Mouse (Mus musculus) layer of hippocampus, adult 9-11 months (tissue): Measurements from ENCODE around the gene Zmym6.
A peak's percentile ranks its signal among the peaks of the same experiment; 100 is the strongest.
"Not testable (repeated sequence)": the region's sequence is repeated elsewhere in the genome, so short reads cannot be mapped to it uniquely, and the experiment has no call there.

Source experiments
- DNase-seq: peaks from one replicate; pipeline ENCODE4 v3.0.0; 2022

Gene Zmym6

GRCm38 (mm10) chr4:127076875-127077548 is at the start of gene Zmym6:
Gene Zmym6, plus strand, starts transcription at chr4:127077383.
- DNase-seq, result peak; percentile 97

- DNase-seq, result no peak
Measured at GRCm38 (mm10) chr4:127037158-127037557, 40.0 kb upstream of the Zmym6 start.

DNA sequence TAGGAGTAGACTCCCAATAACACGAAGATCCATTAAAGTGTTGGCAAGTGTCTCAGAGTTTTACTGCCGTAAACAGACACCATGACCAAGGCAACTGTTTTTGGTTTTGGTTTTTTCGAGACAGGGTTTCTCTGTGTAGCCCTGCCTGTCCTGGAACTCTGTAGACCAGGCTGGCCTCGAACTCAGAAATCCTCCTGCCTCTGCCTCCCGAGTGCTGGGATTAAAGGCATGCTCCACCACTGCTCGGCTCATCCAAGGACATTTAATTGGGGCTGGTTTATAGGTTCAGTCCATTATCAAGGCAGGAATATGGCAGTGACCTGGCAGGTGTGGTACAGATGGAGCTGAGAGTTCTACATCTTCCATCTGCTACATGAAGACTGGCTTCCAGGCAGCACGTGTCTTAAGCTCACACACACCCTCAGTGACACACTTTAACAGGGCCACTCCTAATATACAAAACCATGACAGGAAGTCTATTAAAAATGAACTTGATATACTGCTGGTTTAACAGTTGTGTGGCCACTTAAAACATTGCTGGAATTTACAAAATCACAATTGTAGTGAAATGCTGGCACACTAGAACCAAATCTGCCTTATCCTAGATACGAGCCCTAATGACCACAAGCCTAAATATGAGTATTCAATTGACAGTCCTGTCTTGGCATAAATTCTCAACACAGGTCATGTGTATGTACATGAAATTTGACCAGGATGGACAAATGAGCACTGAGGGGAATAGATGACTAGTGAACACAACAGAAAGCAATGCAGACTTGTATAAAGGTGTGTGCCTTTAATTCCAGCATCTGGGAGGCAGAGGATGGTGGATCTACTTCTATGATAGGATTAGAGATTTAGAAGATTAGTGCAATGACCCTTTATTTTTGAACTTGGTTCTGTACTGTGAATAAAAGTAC is 39.0 kb upstream of the Zmym6 start:
- DNase-seq, result no peak

DNA sequence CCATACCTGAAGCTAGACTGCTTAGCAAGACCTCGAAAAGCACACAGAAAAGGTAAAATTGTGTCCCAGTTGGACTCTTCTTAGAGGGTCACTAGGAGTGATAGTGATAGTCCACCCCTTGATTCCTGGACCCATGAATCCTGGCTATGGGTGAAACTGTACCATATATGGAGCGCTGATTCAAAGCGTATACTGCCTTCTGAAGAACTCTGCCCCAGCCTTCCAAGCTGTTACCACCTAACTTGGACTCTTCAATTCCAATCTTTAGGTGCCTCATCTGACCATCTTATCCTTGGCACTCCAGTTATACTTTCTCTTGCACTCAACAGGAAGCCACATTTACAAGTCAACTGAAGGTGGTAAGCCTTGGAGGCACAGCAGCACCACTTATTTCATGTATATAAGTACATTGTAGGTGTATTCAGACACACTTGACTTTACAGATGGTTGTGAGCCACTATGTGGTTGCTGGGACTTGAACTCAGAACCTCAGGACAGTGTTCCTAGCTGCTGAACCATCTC is 38.3 kb upstream of the Zmym6 start:
- no peak for DNase-seq

- DNase-seq, result no peak
Measured at GRCm38 (mm10) chr4:127039871-127040483, 37.2 kb upstream of the Zmym6 start.

GRCm38 (mm10) chr4:127043540-127043939 is 33.6 kb upstream of the Zmym6 start:
- no peak for DNase-seq

GRCm38 (mm10) chr4:127051121-127051520 is 26.1 kb upstream of the Zmym6 start:
- no peak for DNase-seq

GRCm38 (mm10) chr4:127053071-127053470 is 24.1 kb upstream of the Zmym6 start:
- DNase-seq, result no peak

GRCm38 (mm10) chr4:127054522-127055198 is 22.5 kb upstream of the Zmym6 start:
- no peak for DNase-seq

GRCm38 (mm10) chr4:127060585-127061290 is 16.4 kb upstream of the Zmym6 start, which contains the start of gene Zmym1:
Gene Zmym1, minus strand, starts transcription at chr4:127061152.
- peak; percentile 87 for DNase-seq

DNA sequence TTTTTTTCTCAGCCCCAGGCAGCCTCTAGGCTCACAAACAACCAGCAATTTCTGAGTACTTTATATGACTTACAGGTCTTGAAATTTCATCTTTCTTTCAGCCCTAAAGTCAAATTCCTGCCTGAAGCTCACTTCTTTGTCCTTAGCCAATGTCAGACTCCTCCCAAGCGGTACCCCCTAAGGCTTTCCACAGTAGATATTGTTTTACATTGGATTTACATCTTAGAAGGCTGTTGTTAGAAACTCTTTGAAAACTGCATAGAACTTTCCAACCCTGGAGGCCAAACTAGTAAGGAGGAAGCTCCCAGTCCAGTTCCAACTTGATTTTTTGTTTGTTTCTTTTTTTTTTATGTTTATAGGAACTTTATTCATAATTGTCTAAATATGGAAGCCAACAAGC is 13.1 kb upstream of the Zmym6 start:
- no peak for DNase-seq

GRCm38 (mm10) chr4:127074915-127075314 is 2.3 kb upstream of the Zmym6 start:
- no peak for DNase-seq

- DNase-seq, result no peak
Measured at GRCm38 (mm10) chr4:127080806-127081205, 3.6 kb downstream of the Zmym6 start.

DNA sequence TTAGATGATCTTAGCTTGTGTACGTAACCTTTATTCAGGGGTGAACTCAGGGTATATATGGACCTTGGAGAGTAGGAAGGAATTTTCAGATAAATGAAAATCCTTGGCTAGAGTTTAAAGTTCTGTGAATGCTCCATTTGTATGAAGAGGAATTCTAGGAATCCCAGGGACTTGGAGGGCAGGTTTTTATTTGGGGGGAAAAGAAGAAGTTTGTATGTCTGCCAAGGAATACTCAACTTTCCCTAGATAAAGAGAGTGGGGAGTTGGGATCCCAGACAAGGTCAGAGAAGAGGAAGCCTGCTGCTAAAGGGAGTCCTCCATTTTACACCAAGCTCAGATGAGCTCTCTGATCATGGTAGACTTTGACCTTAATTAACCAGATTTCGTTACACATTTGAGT is 5.9 kb downstream of the Zmym6 start:
- DNase-seq, result no peak

- DNase-seq, result no peak
Measured at GRCm38 (mm10) chr4:127085761-127086160, 8.6 kb downstream of the Zmym6 start.

DNA sequence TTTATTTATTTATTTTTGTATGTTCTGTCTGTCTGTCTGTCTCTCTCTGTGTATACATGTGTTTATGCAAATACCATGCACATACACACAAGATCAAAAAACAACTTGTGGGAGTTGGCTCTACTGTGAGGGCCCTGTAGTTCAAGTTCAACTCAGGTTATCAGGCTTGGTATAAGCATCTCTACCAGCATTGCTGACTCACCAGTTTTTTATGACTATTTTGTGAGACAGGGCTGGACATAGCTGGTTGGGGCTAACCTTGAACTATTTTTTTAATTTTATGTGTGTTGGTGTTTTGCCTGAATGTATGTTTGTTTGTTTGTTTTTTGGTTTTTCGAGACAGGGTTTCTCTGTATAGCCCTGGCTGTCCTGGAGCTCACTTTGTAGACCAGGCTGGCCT is 14.0 kb downstream of the Zmym6 start:
- DNase-seq, result no peak

DNA sequence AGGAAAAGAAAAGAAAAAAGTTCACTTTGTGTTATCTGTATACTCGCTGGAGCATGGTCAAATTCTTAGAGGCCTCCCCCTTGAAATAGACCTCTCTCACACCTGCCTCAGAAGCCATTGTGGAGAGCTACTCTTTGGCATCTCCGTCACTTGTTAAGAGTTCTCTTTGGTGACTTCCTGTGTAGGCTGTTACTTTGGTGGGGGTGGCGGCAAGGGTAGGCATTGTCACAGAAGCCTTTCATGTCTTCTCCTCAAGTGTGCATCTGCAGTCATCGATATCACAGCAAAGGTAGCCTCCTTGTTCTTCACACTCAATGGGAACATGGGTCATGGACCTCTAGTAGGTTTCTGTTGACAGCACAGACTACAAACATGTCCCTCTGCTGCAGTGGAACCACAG is 17.9 kb downstream of the Zmym6 start:
- DNase-seq, result no peak

DNA sequence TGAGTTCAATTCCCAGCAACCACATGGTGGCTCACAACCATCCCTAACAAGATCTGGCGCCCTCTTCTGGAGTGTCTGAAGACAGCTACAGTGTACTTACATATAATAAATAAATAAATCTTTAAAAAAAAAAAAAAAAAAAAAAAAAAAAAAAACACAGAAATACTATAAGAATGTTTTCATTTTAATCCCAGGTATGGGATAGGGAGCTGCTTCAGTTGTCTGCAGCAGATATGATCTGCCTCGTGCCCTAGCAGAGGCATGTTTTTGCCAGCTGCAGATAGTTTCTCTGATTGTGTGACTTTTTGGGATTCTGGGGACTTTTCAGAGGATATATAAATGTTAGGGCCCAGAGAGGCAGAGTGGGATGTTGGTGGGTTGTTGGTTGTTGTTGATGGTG is 22.4 kb downstream of the Zmym6 start:
- DNase-seq, result not testable (repeated sequence)

- DNase-seq, result no peak
Measured at GRCm38 (mm10) chr4:127107566-127107965, 30.4 kb downstream of the Zmym6 start.

DNA sequence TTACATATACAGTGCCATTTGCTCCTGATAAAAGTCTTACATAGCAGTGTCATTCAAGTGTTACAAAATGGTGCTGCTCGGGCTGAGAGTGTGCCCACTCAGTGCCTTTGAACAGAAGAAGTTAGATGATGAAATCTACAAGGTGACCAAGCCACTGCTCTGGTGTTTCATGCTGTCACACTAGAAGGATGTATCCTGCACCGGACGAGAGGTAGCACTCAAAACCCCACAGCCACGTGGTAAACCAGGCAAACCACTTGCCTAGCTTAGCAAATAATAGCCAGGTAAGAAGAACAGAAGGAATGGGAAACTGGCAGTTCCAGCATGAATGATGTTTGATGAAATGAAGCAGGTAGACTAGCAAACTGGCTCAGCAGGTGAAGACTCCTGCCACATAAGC is 33.4 kb downstream of the Zmym6 start:
- no peak for DNase-seq

- DNase-seq, result no peak
Measured at GRCm38 (mm10) chr4:127123391-127123790, 46.2 kb downstream of the Zmym6 start, which contains the start of gene Tmem35b. Gene Tmem35b, plus strand, starts transcription at chr4:127123691.

DNA sequence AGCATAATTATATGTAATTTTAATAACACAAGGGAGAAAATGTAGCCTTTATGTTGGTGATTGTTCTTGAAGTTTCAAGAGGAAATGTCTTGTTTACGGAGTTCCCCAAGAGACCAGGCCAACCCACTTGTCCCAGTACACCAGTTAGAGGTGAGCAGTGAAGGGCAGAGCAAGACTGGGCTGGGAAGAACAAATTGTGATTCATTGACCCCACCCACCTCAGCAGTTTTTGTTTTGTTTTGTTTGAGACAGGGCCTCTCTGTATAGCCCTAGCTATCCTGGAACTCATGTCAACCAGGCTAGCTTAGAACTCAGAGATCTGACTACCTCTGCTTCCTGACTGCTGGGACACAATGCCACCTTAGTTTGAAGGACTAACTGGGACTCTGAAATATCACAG is 47.1 kb downstream of the Zmym6 start:
- DNase-seq, result no peak
